Mouse (Mus musculus): ENCODE data around the gene Prok2.

The Prok2 gene

DNA sequence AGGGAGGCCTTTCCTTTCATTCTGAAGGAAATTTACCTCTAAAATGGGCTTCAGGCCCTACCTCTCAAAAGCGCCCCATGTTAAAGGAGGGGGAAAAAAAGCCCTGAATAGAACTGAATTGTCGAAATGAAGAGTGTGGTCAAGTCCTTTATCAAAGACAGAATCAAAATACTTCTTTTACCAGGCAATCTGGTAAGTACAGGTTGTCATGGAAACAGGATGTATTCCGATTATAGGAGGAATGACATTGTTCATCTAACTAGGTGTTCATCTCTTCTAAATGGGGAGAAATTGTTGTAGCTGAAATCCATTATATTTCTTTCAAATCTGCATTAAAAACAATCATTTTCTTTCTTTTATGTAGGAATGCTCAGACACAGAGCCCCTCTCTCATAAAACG, 51.7 kb downstream of the Prok2 start:
- Histone ChIP-seq H3K27me3 (ENCODE audit: control insufficient read depth, insufficient read depth, low read length, poor library complexity, severe bottlenecking) (no peaks in the 10 kb centered on the region), H3K36me3 (ENCODE audit: control insufficient read depth, insufficient read depth, low read length, poor library complexity, severe bottlenecking) (no peaks in the 10 kb centered on the region)
- DNase-seq (ENCODE audit: low read depth, low spot score): no peak

DNA sequence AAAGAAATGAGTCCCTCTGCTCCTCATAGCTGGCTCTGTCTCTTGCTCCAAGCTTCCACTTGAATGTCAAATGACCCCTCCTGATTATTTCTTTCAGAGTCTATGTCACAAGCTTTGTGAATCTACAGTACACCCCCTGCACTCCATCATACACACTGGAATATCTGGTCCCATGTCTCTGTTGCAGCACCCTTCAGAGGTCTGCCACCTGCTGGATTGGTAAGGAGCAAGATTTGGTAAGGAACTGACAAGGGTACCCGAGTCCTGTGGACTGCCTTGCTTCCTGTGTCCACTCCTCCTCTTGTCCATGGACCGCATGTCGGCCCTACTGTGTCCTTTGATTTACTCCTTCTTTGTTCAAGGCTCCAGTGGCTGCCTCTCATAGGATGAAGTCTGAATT, 54.4 kb downstream of the Prok2 start:
- no peak for DNase-seq (ENCODE audit: low read depth, low spot score)
- no peaks in the 10 kb centered on the region for H3K36me3 ChIP-seq (ENCODE audit: control insufficient read depth, insufficient read depth, low read length, poor library complexity, severe bottlenecking)
- no peaks in the 10 kb centered on the region for H3K27me3 ChIP-seq (ENCODE audit: control insufficient read depth, insufficient read depth, low read length, poor library complexity, severe bottlenecking)

DNA sequence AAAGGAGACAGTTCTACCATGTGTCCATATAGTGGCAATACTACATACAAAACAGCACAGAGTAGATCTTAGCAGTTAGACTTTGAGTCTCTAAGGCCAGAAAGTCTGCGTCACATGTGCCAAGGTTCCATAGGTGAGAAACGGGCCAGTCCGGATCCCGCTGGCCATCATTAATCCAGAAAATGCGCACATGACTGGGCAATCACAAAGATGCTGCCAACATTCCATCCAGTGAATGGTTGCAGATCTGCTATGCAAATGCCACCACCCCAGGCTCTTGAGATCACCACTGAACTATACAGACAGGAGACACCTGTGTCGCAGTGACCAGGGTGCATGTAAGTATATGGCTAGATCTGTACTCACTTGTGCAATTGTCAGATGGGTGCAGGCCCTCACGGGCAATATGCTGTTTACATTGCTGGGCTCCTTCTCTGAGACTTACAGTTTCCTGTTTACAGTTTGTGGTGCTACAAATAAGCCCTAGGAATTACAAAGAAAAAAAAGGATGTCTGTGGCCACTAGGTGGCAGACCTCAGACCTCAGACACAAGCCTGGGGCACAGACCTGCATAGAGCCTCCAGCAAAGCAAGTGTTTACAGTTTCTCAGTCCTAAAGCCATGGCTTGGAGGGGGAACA, 55.6 kb downstream of the Prok2 start:
- H3K27me3 ChIP-seq (ENCODE audit: control insufficient read depth, insufficient read depth, low read length, poor library complexity, severe bottlenecking): no peaks in the 10 kb centered on the region
- DNase-seq (ENCODE audit: low read depth, low spot score): peak; percentile 71
- H3K36me3 ChIP-seq (ENCODE audit: control insufficient read depth, insufficient read depth, low read length, poor library complexity, severe bottlenecking): no peaks in the 10 kb centered on the region

DNA sequence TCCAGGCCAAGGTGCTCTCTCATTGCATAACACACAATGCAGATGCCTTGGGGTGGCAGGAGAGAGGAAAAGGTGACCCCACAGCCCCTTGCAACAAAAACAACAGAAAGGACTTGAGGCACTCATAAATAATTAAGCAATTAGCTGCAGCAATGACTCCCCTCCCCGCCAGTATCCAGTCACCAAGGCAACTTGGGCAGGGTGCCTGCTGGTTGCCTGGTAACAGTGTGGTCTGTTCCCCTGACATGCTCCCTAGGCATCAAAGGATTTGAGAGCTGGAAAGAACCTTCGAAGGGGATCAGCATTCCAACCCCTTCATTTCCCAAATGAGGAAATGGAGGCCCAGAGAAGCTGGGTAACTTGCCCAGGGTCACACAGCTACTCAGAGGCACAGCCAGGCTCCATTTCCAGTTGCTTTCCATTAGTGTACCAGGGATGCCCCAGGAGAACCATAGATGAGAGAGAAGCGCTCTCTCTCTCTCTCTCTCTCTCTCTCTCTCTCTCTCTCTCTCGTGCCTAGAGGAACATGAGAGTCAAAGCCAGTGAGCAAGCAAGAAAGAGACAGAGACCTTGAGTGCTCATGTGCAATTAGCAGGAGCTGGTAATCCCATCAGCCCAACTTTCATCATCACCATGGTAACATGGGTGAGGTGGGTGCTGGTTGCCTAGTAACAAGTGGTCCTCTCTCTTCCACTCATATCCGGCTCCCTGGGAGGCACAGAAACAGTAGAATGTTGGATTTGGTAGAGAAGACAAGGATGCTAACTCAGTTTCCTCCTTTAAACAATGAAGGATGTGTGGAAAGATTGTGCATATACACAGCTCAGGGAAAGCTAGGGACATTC, 56.5 kb downstream of the Prok2 start:
- Histone ChIP-seq H3K27me3 (ENCODE audit: control insufficient read depth, insufficient read depth, low read length, poor library complexity, severe bottlenecking) (no peaks in the 10 kb centered on the region), H3K36me3 (ENCODE audit: control insufficient read depth, insufficient read depth, low read length, poor library complexity, severe bottlenecking) (no peaks in the 10 kb centered on the region)
- DNase-seq (ENCODE audit: low read depth, low spot score): no peak

DNA sequence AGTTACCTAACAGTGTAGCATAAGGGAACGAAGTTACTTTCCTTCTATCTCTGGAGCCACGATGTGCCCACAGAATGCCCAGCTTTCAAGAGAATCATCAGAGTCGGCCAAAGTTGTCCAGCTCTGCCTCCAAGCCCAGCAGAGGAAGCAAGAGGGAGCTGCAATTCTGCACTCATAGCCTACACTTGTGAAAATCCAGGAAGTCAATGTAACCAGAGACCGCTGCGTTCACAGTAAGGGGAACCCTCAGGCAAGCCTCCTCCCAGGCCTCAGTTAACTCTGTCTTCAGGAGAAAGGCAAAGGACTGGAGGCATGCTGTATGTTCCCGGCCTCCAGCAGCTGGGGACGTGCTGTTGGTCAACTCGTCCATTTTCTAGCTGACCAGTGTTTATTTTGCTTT, 58.9 kb downstream of the Prok2 start:
- peak; percentile 14 for DNase-seq (ENCODE audit: low read depth, low spot score)
- no peaks in the 10 kb centered on the region for H3K27me3 ChIP-seq (ENCODE audit: control insufficient read depth, insufficient read depth, low read length, poor library complexity, severe bottlenecking)
- H3K36me3 ChIP-seq (ENCODE audit: control insufficient read depth, insufficient read depth, low read length, poor library complexity, severe bottlenecking): no peaks in the 10 kb centered on the region

DNA sequence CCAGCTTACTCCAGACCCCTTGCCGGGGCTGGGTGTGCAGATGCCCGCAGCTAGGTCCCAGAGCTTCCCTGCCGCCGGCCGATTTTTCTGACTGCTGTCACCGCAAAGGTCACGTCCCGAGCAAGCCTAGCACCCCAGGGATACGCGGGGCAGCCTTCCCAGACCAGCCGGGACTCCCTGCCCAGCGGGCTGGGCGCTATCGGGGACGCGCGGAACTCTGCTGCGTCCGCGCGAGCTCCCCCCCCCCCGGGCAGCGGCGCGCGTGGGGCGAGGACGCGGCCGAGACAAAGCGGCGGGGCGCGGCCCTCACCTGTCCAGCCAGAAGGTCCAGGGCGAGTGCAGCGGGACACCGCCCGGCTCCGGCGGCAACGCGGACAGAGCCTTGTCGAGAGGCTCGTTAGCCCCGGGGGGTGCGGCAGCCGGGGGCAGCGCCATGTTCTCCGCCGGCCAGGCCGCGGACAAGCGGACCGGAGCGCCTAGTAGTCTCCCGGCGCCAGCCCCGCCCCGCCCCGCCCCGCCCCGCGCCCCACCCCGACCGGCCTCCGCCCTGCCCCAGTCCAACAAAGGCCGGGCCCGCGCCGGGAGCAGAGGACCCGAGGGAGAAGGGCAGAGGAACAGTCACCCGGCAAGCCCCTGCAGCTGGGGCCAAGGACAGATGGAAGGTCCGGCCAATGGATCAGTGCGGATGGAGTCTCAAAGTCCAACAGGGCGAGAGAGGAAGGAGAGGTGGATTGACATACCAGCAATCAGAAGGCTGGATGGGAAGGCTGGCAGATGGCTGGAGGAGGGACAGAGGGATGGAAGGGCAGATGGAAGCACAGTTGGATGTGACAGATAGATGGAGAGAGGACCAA, 59.6 kb downstream of the Prok2 start, which contains the start of the genes Eif4e3 and Gm20696:
TSS of gene Eif4e3 (minus strand) at position 454 of the 854 bp plus-strand sequence.
TSS of gene Gm20696 (minus strand) at position 480 of the 854 bp plus-strand sequence.
- peak; percentile 38 for DNase-seq (ENCODE audit: low read depth, low spot score)
- no peaks in the 10 kb centered on the region for H3K27me3 ChIP-seq (ENCODE audit: control insufficient read depth, insufficient read depth, low read length, poor library complexity, severe bottlenecking)
- no peaks in the 10 kb centered on the region for H3K36me3 ChIP-seq (ENCODE audit: control insufficient read depth, insufficient read depth, low read length, poor library complexity, severe bottlenecking)

DNA sequence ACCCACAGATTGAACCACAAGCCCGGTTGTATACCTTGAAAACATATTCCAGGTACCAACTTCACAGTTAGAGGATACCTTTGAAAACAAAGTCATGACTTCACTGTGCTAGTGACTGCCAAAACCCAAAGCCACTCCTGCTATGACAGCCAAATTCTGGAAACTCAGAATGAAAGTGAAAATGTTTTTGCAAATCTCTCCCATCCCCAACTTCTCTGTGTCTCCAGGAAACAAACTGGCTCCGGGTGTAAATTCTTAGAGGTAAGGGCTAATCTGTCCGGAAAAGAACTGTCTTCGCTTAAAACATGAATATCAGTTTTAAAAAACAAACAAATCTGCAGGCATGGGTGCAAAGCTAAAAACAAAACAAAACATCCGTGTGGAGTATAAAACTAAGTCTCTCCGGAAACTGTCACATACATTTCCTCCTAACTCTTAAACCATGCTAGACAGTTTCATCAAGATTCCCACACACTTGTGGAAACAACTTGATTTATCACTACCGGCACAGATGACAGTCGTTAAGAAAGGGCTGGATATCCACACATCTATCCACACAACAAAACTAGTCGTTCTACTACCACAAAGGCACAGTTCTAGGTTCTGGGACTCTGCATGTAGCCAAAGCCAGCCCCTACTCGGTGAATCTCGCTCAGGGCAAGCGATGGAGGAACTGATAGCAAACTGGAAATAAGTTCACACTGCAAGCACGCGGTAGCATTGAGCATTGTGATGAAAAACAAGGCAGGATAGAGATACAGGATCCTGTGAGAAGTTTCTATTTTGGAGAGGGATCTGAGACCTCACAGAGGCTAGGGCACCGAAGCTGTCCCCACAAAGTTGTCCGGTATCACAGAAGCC, 60.5 kb downstream of the Prok2 start:
- no peaks in the 10 kb centered on the region for H3K36me3 ChIP-seq (ENCODE audit: control insufficient read depth, insufficient read depth, low read length, poor library complexity, severe bottlenecking)
- DNase-seq (ENCODE audit: low read depth, low spot score): peak; percentile 33

DNA sequence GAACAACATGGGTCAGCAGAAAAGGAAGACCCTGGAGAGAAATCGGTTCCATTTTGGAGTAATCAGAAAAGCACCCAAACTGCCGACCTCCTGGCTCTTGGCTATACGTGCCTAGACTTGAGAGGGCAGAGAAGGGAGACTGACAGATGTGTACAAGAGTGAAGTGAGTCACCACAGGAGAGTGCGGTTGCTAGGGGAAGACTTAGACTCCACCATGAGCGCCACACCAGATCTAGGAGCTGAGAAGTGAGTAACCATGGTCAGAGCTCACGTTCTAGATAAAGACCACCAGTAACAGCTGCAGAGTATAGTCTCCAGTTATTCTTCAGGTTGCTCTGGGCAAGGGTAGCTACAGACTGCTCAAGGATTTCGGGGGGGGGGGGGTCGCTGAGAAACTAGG, 63.0 kb downstream of the Prok2 start:
- Histone ChIP-seq H3K36me3 (ENCODE audit: control insufficient read depth, insufficient read depth, low read length, poor library complexity, severe bottlenecking) (no peaks in the 10 kb centered on the region), H3K27me3 (ENCODE audit: control insufficient read depth, insufficient read depth, low read length, poor library complexity, severe bottlenecking) (no peaks in the 10 kb centered on the region)
- DNase-seq (ENCODE audit: low read depth, low spot score): no peak

More for the DNA sequence above, 60.5 kb downstream of the Prok2 start:
- H3K27me3 ChIP-seq (ENCODE audit: control insufficient read depth, insufficient read depth, low read length, poor library complexity, severe bottlenecking): no peaks in the 10 kb centered on the region
